Mouse (Mus musculus): ENCODE measurements at regions not wholly inside any gene's neighbourhood (a gene's known extent, or its start where the extent isn't known, plus 50 kb on each side); places are given as distances from the start of the nearest gene placed in this dataset.

DNA sequence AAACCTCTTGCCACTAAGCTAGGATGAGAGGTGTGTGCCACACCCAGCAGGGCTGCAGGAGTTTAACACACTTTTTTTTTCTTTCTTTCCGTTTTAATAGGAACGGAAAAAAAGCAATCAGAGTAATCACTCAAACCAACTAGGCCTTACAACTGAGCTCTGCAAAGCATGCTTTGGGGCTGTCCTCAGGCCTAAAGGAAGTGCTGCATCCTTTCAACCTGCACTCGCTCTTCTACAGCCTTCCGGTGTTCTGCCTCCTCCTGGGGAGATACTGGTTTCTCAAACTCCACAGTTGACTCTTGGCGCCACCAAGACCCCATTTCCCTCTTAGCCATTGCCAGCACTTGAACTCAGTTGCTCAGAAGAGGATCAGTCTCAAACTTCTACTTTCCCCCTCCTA is 143.2 kb downstream of the Foxo1 start:
- peaks cover 17% of the 10 kb centered on the region for H3K4me1 ChIP-seq (replicated peaks)
- no peaks in the 10 kb centered on the region for H3K36me3 ChIP-seq
- H3K9me3 ChIP-seq: no peaks in the 10 kb centered on the region
- no peak overlapping the region for H3K4me2 ChIP-seq
- no peak for ATAC-seq (ENCODE audit: low FRiP score)
- no peak overlapping the region for H3K27ac ChIP-seq
- H3K9ac ChIP-seq: no peak overlapping the region
- no peak overlapping the region for H3K4me3 ChIP-seq
- 95% methylated on average over 5 of the region's 5 CpGs for WGBS
- H3K27me3 ChIP-seq: 0 out of 2 replicates have a peak, but pooled peaks cover 5% of the 10 kb centered on the region

DNA sequence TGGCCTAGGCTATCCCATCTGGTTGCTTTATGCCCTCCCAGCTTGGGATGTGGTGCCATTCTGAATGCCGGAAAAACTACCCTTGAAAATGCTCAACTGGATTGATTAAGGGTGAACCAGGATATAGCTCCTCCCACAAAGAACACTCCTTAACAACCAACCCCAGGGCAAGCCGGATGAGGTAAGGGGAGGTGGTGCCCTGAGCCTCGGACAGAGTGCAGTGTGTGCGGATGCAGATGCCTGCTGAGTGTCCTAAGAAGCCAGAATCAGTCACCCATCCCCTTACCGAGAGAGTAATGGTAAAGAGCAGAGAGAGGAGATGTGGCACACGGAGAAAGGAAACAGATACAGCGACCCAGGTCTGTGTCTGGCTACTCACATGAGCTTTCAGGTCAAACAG is 141.3 kb downstream of the Foxo1 start:
- no peak overlapping the region for H3K4me2 ChIP-seq
- ATAC-seq (ENCODE audit: low FRiP score): no peak
- no peaks in the 10 kb centered on the region for H3K36me3 ChIP-seq
- no peak overlapping the region for H3K27ac ChIP-seq
- 61% methylated on average over 7 of the region's 7 CpGs for WGBS
- H3K27me3 ChIP-seq: 0 out of 2 replicates have a peak, but pooled peaks cover 5% of the 10 kb centered on the region
- H3K4me3 ChIP-seq: no peak overlapping the region
- H3K9ac ChIP-seq: no peak overlapping the region
- H3K9me3 ChIP-seq: no peaks in the 10 kb centered on the region
- peaks cover 15% of the 10 kb centered on the region for H3K4me1 ChIP-seq (replicated peaks)

DNA sequence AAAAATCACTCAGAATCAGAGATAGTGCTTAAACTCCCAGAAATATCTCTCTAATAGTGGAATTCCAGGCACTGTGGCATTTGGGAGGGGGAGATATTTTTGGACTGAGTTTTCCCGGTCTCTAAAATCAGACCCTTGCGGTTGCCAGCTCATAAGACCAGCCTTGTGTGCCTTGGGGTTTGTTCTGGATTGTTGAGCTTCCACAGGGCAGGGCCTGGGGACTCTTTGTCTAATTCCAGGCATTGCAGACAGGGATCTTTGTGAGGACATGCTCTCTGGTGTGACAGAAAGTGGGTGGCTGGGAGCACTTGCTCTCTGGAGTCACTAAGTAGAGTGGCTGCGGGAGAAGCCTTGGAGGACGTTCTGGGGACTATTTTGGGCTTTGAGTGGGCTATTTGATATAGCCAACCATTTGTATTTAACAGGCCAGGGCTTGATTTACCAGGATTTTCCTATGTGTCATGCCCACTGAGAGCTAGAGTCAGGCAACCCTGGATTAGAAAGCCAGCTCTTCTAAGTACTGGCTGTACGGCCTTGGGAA is 138.7 kb downstream of the Foxo1 start:
- 74% methylated on average over 5 of the region's 5 CpGs for WGBS
- H3K4me3 ChIP-seq: no peak overlapping the region
- peaks cover 11% of the 10 kb centered on the region for H3K27me3 ChIP-seq
- H3K9me3 ChIP-seq: no peaks in the 10 kb centered on the region
- no peak overlapping the region for H3K27ac ChIP-seq
- H3K36me3 ChIP-seq: no peaks in the 10 kb centered on the region
- H3K9ac ChIP-seq: no peak overlapping the region
- H3K4me2 ChIP-seq: no peak overlapping the region
- no peak for ATAC-seq (ENCODE audit: low FRiP score)
- peaks cover under 1% of the 10 kb centered on the region for H3K4me1 ChIP-seq (replicated peaks)

DNA sequence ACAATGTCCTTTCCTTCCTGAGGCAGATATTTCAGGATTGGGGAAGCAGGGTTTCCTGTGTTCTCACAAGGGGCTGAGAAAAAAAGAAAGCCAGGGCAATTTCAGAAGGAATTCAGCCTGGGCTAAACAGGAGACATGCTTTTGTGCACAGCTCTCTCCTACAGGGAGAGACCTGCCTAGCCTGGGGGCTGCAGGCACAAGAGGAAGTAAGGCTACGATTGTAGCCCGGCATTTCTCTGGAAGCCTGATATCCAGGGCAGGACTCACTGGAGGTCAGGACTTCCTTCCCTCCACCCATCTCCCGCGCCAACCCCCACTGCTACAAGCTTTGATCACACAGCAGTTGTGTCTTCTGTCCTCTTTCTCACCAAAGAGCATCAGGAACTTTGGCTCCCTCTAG is 136.5 kb downstream of the Foxo1 start:
- Histone ChIP-seq H3K9ac (no peak overlapping the region), H3K36me3 (no peaks in the 10 kb centered on the region), H3K9me3 (no peaks in the 10 kb centered on the region), H3K4me1 (replicated peaks) (peaks cover 17% of the 10 kb centered on the region), H3K27me3 (peaks cover 29% of the 10 kb centered on the region), H3K27ac (no peak overlapping the region), H3K4me2 (no peak overlapping the region), H3K4me3 (no peak overlapping the region)
- 48% methylated on average over 4 of the region's 4 CpGs for WGBS
- ATAC-seq (ENCODE audit: low FRiP score): no peak

DNA sequence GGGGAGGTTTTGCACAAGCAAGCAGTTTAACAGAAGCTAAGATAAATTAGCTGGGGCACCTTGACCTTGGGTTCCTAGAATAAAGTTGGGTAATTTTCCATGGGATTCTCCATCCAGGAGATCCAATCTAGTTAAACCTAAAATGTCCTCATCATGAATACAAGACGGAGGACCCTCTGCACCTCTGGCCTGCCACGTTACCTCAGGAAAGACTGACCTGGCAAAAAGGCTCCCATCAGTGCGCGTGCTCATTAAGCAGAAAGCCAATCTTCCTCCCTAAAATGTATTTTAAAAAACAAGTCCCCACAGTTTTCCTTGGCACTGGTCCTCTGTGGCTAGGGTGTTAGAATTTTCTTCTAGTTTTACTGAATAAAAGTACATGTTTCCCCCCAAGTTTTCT is 134.9 kb downstream of the Foxo1 start:
- H3K27me3 ChIP-seq: peaks cover 34% of the 10 kb centered on the region
- ATAC-seq (ENCODE audit: low FRiP score): no peak
- H3K4me2 ChIP-seq: no peak overlapping the region
- no peak overlapping the region for H3K4me3 ChIP-seq
- no peak overlapping the region for H3K27ac ChIP-seq
- H3K9ac ChIP-seq: no peak overlapping the region
- H3K36me3 ChIP-seq: no peaks in the 10 kb centered on the region
- 95% methylated on average over 4 of the region's 4 CpGs for WGBS
- peaks cover 17% of the 10 kb centered on the region for H3K4me1 ChIP-seq (replicated peaks)
- no peaks in the 10 kb centered on the region for H3K9me3 ChIP-seq

Measured in hindbrain, embryonic 13.5 days (tissue).